Mouse (Mus musculus): ENCODE results near the gene Tsc22d3. TPM values are rescaled to one million over a fixed set of nuclear protein-coding genes. Genes with fewer than 3 reads are reported as not detected.

Gene Tsc22d3
- total and polyA plus RNA-seq, 3 experiments = 8.4 to 32.8 (median 15.2) TPM

DNA sequence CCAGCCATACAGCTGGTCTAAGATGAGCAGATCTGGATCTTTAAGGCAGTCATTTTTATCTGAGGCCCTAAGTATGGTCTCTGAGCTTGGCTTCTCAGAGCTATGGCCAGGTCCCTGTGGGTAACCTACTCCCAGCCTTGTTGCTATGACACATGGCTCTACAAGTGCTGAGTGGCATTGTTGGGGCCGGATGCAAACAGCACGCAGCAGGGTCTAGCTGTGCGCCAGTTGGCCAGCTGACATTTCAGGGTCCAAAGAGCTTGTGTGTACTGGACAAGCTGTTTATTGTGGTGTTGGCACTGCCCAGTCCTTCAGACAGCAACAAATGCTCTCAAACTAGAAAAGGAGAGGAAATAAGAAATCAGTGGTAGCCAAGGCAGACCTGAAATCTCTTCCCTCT, 35.2 kb downstream of the Tsc22d3 start:
- TF ChIP-seq MXI1 (IDR thresholded peaks at IDR 0.05; ENCODE audit: low read depth, low read length) = no peak
- no peak for TF ChIP-seq ZC3H11A (IDR thresholded peaks at IDR 0.05; ENCODE audit: low read depth, low read length)
- no peak for TF ChIP-seq CHD2 (IDR thresholded peaks at IDR 0.05; ENCODE audit: low read length)
- TF ChIP-seq NELFE (IDR thresholded peaks at IDR 0.05; ENCODE audit: low read depth, low read length) = no peak
- no peak for TF ChIP-seq RAD21 (IDR thresholded peaks at IDR 0.05; ENCODE audit: low read depth, low read length)
- TF ChIP-seq NRF1 (IDR thresholded peaks at IDR 0.05; ENCODE audit: low read depth, low read length) = no peak
- TF ChIP-seq E2F4 (IDR thresholded peaks at IDR 0.05; ENCODE audit: insufficient replicate concordance, low read depth, low read length) = no peak
- H3K4me3 ChIP-seq (replicated peaks in 1 of 3; ENCODE audit: low read depth in 2 of 3, low read length in 2 of 3, poor library complexity in 1 of 3) = no peak overlapping the region
- in situ Hi-C loops (cut with MboI; ENCODE audit: low pct_ligation_motif_present, low pct_unique_long_range_greater_than_20kb, low sequenced_read_pairs) = no loop called here

DNA sequence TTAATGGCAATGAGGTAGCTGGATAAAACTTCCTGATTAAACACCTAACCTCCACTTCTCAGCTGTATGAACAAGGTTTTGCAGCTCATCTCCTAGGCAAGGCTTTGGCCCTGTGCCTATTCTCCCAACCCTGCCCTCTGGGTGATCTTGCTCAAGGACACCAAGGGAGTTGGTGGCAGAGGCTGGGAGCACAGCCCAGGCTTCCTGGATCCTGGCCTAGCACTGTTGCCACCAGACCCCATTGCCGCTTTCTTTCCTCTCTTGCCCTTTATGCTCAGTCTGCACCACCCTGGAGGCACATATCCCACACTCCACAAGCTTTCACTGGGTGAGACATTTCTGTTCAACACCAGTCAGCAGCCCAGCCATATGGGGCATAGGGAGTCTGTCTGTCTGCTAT, 35.7 kb downstream of the Tsc22d3 start:
- no peaks in the 10 kb centered on the region for H3K27me3 ChIP-seq (replicated peaks)
- no peaks in the 10 kb centered on the region; a peak in 1 of 4 replicates for H3K4me1 ChIP-seq (ENCODE audit: control insufficient read depth in 1 of 2, insufficient read depth in 2 of 2)

More for the DNA sequence above, 35.2 kb downstream of the Tsc22d3 start:
- no peaks in the 10 kb centered on the region; a peak in 1 of 4 replicates for H3K4me1 ChIP-seq (ENCODE audit: control insufficient read depth in 1 of 2, insufficient read depth in 2 of 2)
- no peaks in the 10 kb centered on the region for H3K9me3 ChIP-seq (replicated peaks; ENCODE audit: low read length)
- H3K9ac ChIP-seq (ENCODE audit: insufficient read depth, low read depth) = no peak overlapping the region
- no peaks in the 10 kb centered on the region for H3K36me3 ChIP-seq (replicated peaks in 1 of 2; ENCODE audit: control insufficient read depth in 1 of 2, insufficient read depth in 1 of 2, low read length in 1 of 2)
- no peak overlapping the region for H3K4me2 ChIP-seq (ENCODE audit: insufficient read depth, low read depth, poor library complexity, severe bottlenecking)
- DNase-seq (ENCODE audit: extremely low read depth) = no peak
- dilution Hi-C loops (cut with MboI; ENCODE audit: extremely low pct_ligation_motif_present, extremely low pct_unique_long_range_greater_than_20kb, low sequenced_read_pairs) = no loop called here
- H3K27ac ChIP-seq (ENCODE audit: insufficient read depth, low read depth) = no peak overlapping the region
- no peaks in the 10 kb centered on the region for H3K79me2 ChIP-seq (replicated peaks; ENCODE audit: control insufficient read depth, extremely low read depth, insufficient read depth, poor library complexity, severe bottlenecking)
- H3K27me3 ChIP-seq (replicated peaks) = no peaks in the 10 kb centered on the region

DNA sequence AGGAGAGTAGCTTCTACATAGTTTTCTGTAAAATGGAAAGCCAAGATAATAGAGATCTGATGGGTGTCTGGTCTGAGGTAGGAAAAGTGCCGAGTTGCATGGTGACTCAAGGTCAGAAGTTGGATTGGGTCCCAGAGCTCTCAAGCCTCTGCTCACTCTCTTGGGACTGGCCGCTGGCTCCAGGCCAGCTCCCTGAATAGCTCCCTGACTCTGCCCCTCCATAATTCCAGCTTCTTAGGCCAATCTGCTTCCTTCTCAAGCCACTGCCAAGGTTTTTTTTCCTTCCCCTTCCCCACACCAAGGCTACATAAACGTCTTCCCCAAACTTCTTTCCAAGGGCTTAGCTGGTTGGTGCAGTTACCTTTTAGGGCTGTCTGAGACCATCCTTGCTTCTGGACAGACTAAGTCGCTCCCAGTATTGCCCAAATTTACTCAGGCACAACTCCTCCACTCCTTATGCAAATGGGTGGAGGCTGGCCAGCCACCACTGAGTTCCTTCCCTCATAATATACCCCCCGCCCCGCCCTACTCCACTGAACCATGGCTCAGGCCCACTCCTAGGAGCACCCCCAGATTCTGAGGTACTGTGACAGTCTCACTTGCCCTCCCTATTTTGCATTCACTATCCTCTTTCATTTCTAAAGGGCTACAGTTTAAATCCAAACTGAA, 42.1 kb downstream of the Tsc22d3 start:
- in situ Hi-C loops (cut with MboI; ENCODE audit: low pct_ligation_motif_present, low pct_unique_long_range_greater_than_20kb, low sequenced_read_pairs) = no loop called here

More for the DNA sequence above, 35.7 kb downstream of the Tsc22d3 start:
- Histone ChIP-seq H3K27ac (ENCODE audit: insufficient read depth, low read depth) (no peak overlapping the region), H3K4me3 (replicated peaks in 1 of 3; ENCODE audit: low read depth in 2 of 3, low read length in 2 of 3, poor library complexity in 1 of 3) (no peak overlapping the region), H3K36me3 (replicated peaks in 1 of 2; ENCODE audit: control insufficient read depth in 1 of 2, insufficient read depth in 1 of 2, low read length in 1 of 2) (no peaks in the 10 kb centered on the region), H3K9ac (ENCODE audit: insufficient read depth, low read depth) (no peak overlapping the region), H3K4me2 (ENCODE audit: insufficient read depth, low read depth, poor library complexity, severe bottlenecking) (no peak overlapping the region), H3K79me2 (replicated peaks; ENCODE audit: control insufficient read depth, extremely low read depth, insufficient read depth, poor library complexity, severe bottlenecking) (no peaks in the 10 kb centered on the region), H3K9me3 (replicated peaks; ENCODE audit: low read length) (no peaks in the 10 kb centered on the region)
- dilution Hi-C loops (cut with MboI; ENCODE audit: extremely low pct_ligation_motif_present, extremely low pct_unique_long_range_greater_than_20kb, low sequenced_read_pairs) = no loop called here
- TF ChIP-seq POLR2AphosphoS2 (IDR thresholded peaks at IDR 0.05; ENCODE audit: low read depth, low read length) (no peak), TCF12 (IDR thresholded peaks at IDR 0.05; ENCODE audit: low read depth, low read length) (no peak), POLR2A (IDR thresholded peaks at IDR 0.05; ENCODE audit: low read depth, low read length) (no peak), ELF1 (IDR thresholded peaks at IDR 0.05; ENCODE audit: low read depth, low read length) (no peak), KAT2A (IDR thresholded peaks at IDR 0.05; ENCODE audit: insufficient replicate concordance, low read length) (no peak), IRF4 (IDR thresholded peaks at IDR 0.05; ENCODE audit: low read depth, low read length) (no peak), ETS1 (conservative IDR thresholded peaks at IDR 0.05; ENCODE audit: low read depth, low read length) (no peak), E2F4 (IDR thresholded peaks at IDR 0.05; ENCODE audit: insufficient replicate concordance, low read depth, low read length) (no peak), MAZ (IDR thresholded peaks at IDR 0.05; ENCODE audit: low read depth, low read length) (no peak), MAX (IDR thresholded peaks at IDR 0.05; ENCODE audit: low read length) (no peak)
- DNase-seq (ENCODE audit: extremely low read depth) = no peak
- in situ Hi-C loops (cut with MboI; ENCODE audit: low pct_ligation_motif_present, low pct_unique_long_range_greater_than_20kb, low sequenced_read_pairs) = no loop called here

More for the DNA sequence above, 42.1 kb downstream of the Tsc22d3 start:
- dilution Hi-C loops (cut with MboI; ENCODE audit: extremely low pct_ligation_motif_present, extremely low pct_unique_long_range_greater_than_20kb, low sequenced_read_pairs) = no loop called here
- Histone ChIP-seq H3K4me2 (ENCODE audit: insufficient read depth, low read depth, poor library complexity, severe bottlenecking) (no peak overlapping the region), H3K27me3 (replicated peaks) (no peaks in the 10 kb centered on the region), H3K4me1 (ENCODE audit: control insufficient read depth in 1 of 2, insufficient read depth in 2 of 2) (peaks cover 0 to 26% of the 10 kb centered on the region in 2 experiments; a peak in 3 of 4 replicates), H3K9ac (ENCODE audit: insufficient read depth, low read depth) (no peak overlapping the region), H3K9me3 (replicated peaks; ENCODE audit: low read length) (no peaks in the 10 kb centered on the region), H3K79me2 (replicated peaks; ENCODE audit: control insufficient read depth, extremely low read depth, insufficient read depth, poor library complexity, severe bottlenecking) (no peaks in the 10 kb centered on the region), H3K4me3 (replicated peaks in 1 of 3; ENCODE audit: low read depth in 2 of 3, low read length in 2 of 3, poor library complexity in 1 of 3) (no peak overlapping the region), H3K36me3 (replicated peaks in 1 of 2; ENCODE audit: control insufficient read depth in 1 of 2, insufficient read depth in 1 of 2, low read length in 1 of 2) (no peaks in the 10 kb centered on the region), H3K27ac (ENCODE audit: insufficient read depth, low read depth) (no peak overlapping the region)
- DNase-seq (ENCODE audit: extremely low read depth) = no peak
- no peak for TF ChIP-seq MAZ (IDR thresholded peaks at IDR 0.05; ENCODE audit: low read depth, low read length)
- no peak for TF ChIP-seq JUN (IDR thresholded peaks at IDR 0.05; ENCODE audit: insufficient read depth, low read depth, low read length)
- TF ChIP-seq RCOR1 (conservative IDR thresholded peaks at IDR 0.05; ENCODE audit: low read depth, low read length) = no peak
- TF ChIP-seq USF2 (conservative IDR thresholded peaks at IDR 0.05; ENCODE audit: low read depth, low read length) = no peak
- TF ChIP-seq SIN3A (IDR thresholded peaks at IDR 0.05; ENCODE audit: low read length) = no peak
- no peak for TF ChIP-seq ELF1 (IDR thresholded peaks at IDR 0.05; ENCODE audit: low read depth, low read length)
- TF ChIP-seq CHD2 (IDR thresholded peaks at IDR 0.05; ENCODE audit: low read length) = no peak
- no peak for TF ChIP-seq NELFE (IDR thresholded peaks at IDR 0.05; ENCODE audit: low read depth, low read length)
- no peak for TF ChIP-seq IRF4 (IDR thresholded peaks at IDR 0.05; ENCODE audit: low read depth, low read length)
- TF ChIP-seq MXI1 (IDR thresholded peaks at IDR 0.05; ENCODE audit: low read depth, low read length) = no peak
- TF ChIP-seq RAD21 (IDR thresholded peaks at IDR 0.05; ENCODE audit: low read depth, low read length) = no peak
- no peak for TF ChIP-seq E2F4 (IDR thresholded peaks at IDR 0.05; ENCODE audit: insufficient replicate concordance, low read depth, low read length)
- no peak for TF ChIP-seq HCFC1 (IDR thresholded peaks at IDR 0.05; ENCODE audit: low read depth, low read length)
- no peak for TF ChIP-seq UBTF (IDR thresholded peaks at IDR 0.05; ENCODE audit: low read depth, low read length)

Measured in CH12.LX (cell line).